In the genomic region with DNA sequence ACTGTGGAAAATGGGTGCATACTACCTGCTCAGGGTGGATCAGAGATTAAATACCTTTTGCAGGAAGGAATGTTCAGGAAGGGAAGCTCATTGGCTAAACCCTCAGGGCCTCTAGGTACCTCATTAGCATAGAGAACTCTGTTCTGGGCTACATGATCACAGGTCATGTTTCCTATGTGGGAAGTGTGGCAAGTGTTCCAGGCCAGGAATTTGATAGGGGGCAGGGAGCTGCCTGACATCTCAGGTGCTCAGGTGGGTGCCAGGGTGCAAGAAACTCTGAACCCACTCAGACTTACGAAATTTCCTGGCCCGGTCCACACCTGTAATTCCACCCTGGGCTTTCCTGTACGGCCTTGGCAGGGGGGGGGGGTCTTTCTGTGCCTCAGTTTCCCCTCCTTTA, we compare ENCODE assay signal across 23 mouse cellular contexts. TPM values are rescaled to one million over a fixed set of nuclear protein-coding genes. Genes with fewer than 3 reads are reported as not detected.
DNase-seq lines count a peak whose midpoint lies in the region; ATAC-seq and TF ChIP-seq lines count a peak whose summit lies in the region.
"Had no signal": no experiment of that assay in that cellular context is flagged by ENCODE, and none has a peak within 500 bp of the region (broad histone marks: within the 10 kb centered on the region; RNA-seq: fewer than 3 reads in every experiment).

No protein-coding gene starts in this region.

- no peak overlapping the region for H3K4me2 ChIP-seq in kidney, postnatal 0 days (ENCODE audit: low read length)
- no peak overlapping the region for H3K4me2 ChIP-seq in liver, postnatal 0 days (ENCODE audit: low read depth, low read length)
- H3K4me2 ChIP-seq in liver, embryonic 12.5 days = no peak overlapping the region
- H3K4me2 ChIP-seq: forebrain, embryonic 13.5 days; heart, embryonic 11.5 days; hindbrain, embryonic 13.5 days had no signal

- no peak overlapping the region for H3K27ac ChIP-seq in kidney, postnatal 0 days
- peak overlapping the region; percentile 48 for H3K27ac ChIP-seq in liver, postnatal 0 days (ENCODE audit: low read depth)
- no peak overlapping the region for H3K27ac ChIP-seq in liver, embryonic 12.5 days
- H3K27ac ChIP-seq: forebrain, embryonic 10.5 days; forebrain, embryonic 13.5 days; hindbrain, embryonic 10.5 days; hindbrain, embryonic 13.5 days had no signal

- TF ChIP-seq EP300 in liver, postnatal 0 days (IDR thresholded peaks at IDR 0.05; ENCODE audit: low read depth) = no peak

- WGBS in kidney, postnatal 0 days = 86% methylated on average over 3 of the region's 3 CpGs
- WGBS in liver, postnatal 0 days (ENCODE audit: insufficient replicate concordance) = 72% methylated on average over 3 of the region's 3 CpGs
- WGBS in liver, embryonic 12.5 days (ENCODE audit: insufficient replicate concordance) = 81% methylated on average over 3 of the region's 3 CpGs

- H3K4me1 ChIP-seq in kidney, postnatal 0 days (replicated peaks; ENCODE audit: insufficient read depth, low read length) = peaks cover 12% of the 10 kb centered on the region; the same call in 1 of the 2 replicates
- H3K4me1 ChIP-seq in liver, postnatal 0 days (ENCODE audit: insufficient read depth) = no peaks in the 10 kb centered on the region
- no peaks in the 10 kb centered on the region for H3K4me1 ChIP-seq in liver, embryonic 12.5 days
- H3K4me1 ChIP-seq: forebrain, embryonic 13.5 days; hindbrain, embryonic 13.5 days had no signal

- H3K36me3 ChIP-seq in kidney, postnatal 0 days (ENCODE audit: insufficient read depth, low read length) = no peaks in the 10 kb centered on the region
- H3K36me3 ChIP-seq in liver, postnatal 0 days (replicated peaks; ENCODE audit: insufficient read depth, low read length) = no peaks in the 10 kb centered on the region
- no peaks in the 10 kb centered on the region for H3K36me3 ChIP-seq in liver, embryonic 12.5 days
- H3K36me3 ChIP-seq: forebrain, embryonic 10.5 days; hindbrain, embryonic 10.5 days; hindbrain, embryonic 13.5 days had no signal

- H3K27me3 ChIP-seq in kidney, postnatal 0 days (ENCODE audit: insufficient read depth, low read length) = no peaks in the 10 kb centered on the region
- no peaks in the 10 kb centered on the region for H3K27me3 ChIP-seq in liver, postnatal 0 days (ENCODE audit: insufficient read depth, low read length)
- no peaks in the 10 kb centered on the region for H3K27me3 ChIP-seq in liver, embryonic 12.5 days (replicated peaks)
- H3K27me3 ChIP-seq: forebrain, embryonic 13.5 days had no signal

- 0 out of 2 replicates have a peak, but pooled peaks have one; percentile 6 for ATAC-seq in kidney, postnatal 0 days (replicated peaks; ENCODE audit: low FRiP score, low read depth)
- peak; percentile 70 for ATAC-seq in liver, postnatal 0 days
- no peak for ATAC-seq in liver, embryonic 12.5 days
- no peak for ATAC-seq in megakaryocyte progenitor cell, adult 5-6 weeks (replicated peaks; ENCODE audit: poor library complexity)
- ATAC-seq: activated CD4-positive, CD25-positive, alpha-beta regulatory T cell, adult 4 months; forebrain, embryonic 13.5 days; forebrain, embryonic 16.5 days had no signal

- TF ChIP-seq CTCF in kidney, postnatal 0 days (IDR thresholded peaks at IDR 0.05; ENCODE audit: low read depth) = no peak
- no peak for TF ChIP-seq CTCF in liver, postnatal 0 days (IDR thresholded peaks at IDR 0.05; ENCODE audit: low read depth)

- H3K4me3 ChIP-seq in kidney, postnatal 0 days (replicated peaks; ENCODE audit: low read depth, low read length) = no peak overlapping the region
- no peak overlapping the region for H3K4me3 ChIP-seq in liver, postnatal 0 days (ENCODE audit: low read depth, low read length)
- H3K4me3 ChIP-seq in liver, embryonic 12.5 days = no peak overlapping the region
- H3K4me3 ChIP-seq: forebrain, embryonic 10.5 days; forebrain, embryonic 13.5 days; hindbrain, embryonic 10.5 days; hindbrain, embryonic 13.5 days had no signal

- peak; percentile 69 for DNase-seq in heart, adult 11 months
- no peak for DNase-seq in heart, postnatal 4 days
- DNase-seq in kidney, postnatal 0 days (ENCODE audit: low spot score) = no peak
- DNase-seq in kidney, postnatal 25 days = no peak
- no peak for DNase-seq in liver, postnatal 0 days
- DNase-seq: adrenal gland, adult 8-10 months; adrenal gland, postnatal 25 days; cerebellum, adult 11-12 months; cerebellum, adult 8-10 months; cerebellum, postnatal 10 days; gastrocnemius, postnatal 10 days; gastrocnemius, postnatal 36 days had no signal

- no peak overlapping the region for H3K9ac ChIP-seq in kidney, postnatal 0 days (ENCODE audit: low read depth, low read length)
- H3K9ac ChIP-seq in liver, postnatal 0 days (replicated peaks) = no peak overlapping the region
- H3K9ac ChIP-seq in liver, embryonic 12.5 days = no peak overlapping the region
- H3K9ac ChIP-seq: forebrain, embryonic 13.5 days; hindbrain, embryonic 13.5 days had no signal

- H3K9me3 ChIP-seq in kidney, postnatal 0 days (replicated peaks; ENCODE audit: low read length) = no peaks in the 10 kb centered on the region
- no peaks in the 10 kb centered on the region for H3K9me3 ChIP-seq in liver, postnatal 0 days (ENCODE audit: low read length)
- no peaks in the 10 kb centered on the region for H3K9me3 ChIP-seq in liver, embryonic 12.5 days (replicated peaks)
- H3K9me3 ChIP-seq: forebrain, embryonic 10.5 days; forebrain, embryonic 13.5 days; hindbrain, embryonic 10.5 days; hindbrain, embryonic 13.5 days had no signal

RNA-seq across cellular contexts. Expression of a gene that starts 9.0 kb away (rescaled TPM):
- total RNA-seq in heart, postnatal 4 days (2021) = under 1 TPM; 0.07 to 0.14 TPM
- polyA plus RNA-seq in kidney, postnatal 0 days (2015; fragmentation: Nextera tagmentation; extraction: Ambion mirVana) = 4.1 and 4.6 TPM in 2 replicates
- 0.02 TPM in 1 of 2 replicates, not detected in the other for polyA plus RNA-seq in liver, postnatal 0 days (2015; fragmentation: Nextera tagmentation; extraction: Ambion mirVana)
- polyA plus RNA-seq in liver, embryonic 12.5 days (2016; fragmentation: Nextera tagmentation; extraction: Ambion mirVana) = not detected in 2 replicates
- 0.05 TPM in 1 of 2 replicates, not detected in the other for total RNA-seq in megakaryocyte progenitor cell, adult 5-6 weeks (2015)
- 0.04 TPM in 1 of 2 replicates, not detected in the other for total RNA-seq in megakaryocyte progenitor cell, adult 5-6 weeks (2017)
- total RNA-seq: granulocyte monocyte progenitor cell, adult 5-6 weeks had no signal
- polyA plus RNA-seq: activated CD4-positive, CD25-positive, alpha-beta regulatory T cell, adult 4 months had no signal

RNA-seq across cellular contexts. Expression of a gene that starts 39.4 kb away (rescaled TPM):
- total RNA-seq in heart, postnatal 4 days (2021) = 100 to 1,000 TPM; 154 to 182 TPM
- 2.0 and 2.6 TPM in 2 replicates for polyA plus RNA-seq in kidney, postnatal 0 days (2015; fragmentation: Nextera tagmentation; extraction: Ambion mirVana)
- 0.15 and 1.6 TPM in 2 replicates for polyA plus RNA-seq in liver, postnatal 0 days (2015; fragmentation: Nextera tagmentation; extraction: Ambion mirVana)
- polyA plus RNA-seq in liver, embryonic 12.5 days (2016; fragmentation: Nextera tagmentation; extraction: Ambion mirVana) = 0.17 TPM in 1 of 2 replicates, not detected in the other
- total RNA-seq in megakaryocyte progenitor cell, adult 5-6 weeks (2015) = not detected in 2 replicates
- total RNA-seq in megakaryocyte progenitor cell, adult 5-6 weeks (2017) = not detected in 2 replicates
- total RNA-seq: adrenal gland, adult 8-10 months; adrenal gland, postnatal 25 days; ES-E14; granulocyte monocyte progenitor cell, adult 5-6 weeks had no signal
- polyA plus RNA-seq: activated CD4-positive, CD25-positive, alpha-beta regulatory T cell, adult 4 months; forebrain, embryonic 10.5 days; forebrain, embryonic 13.5 days; forebrain, embryonic 16.5 days; hindbrain, embryonic 10.5 days had no signal

Comparison
In these comparisons a context has a peak if more than half of its experiments do, and no peak if none do; other contexts are left out.
1. ATAC-seq: peak in kidney, postnatal 0 days (single experiment) and liver, postnatal 0 days (single experiment); none in liver, embryonic 12.5 days (single experiment) and megakaryocyte progenitor cell, adult 5-6 weeks (single experiment).